Mouse (Mus musculus) liver, embryonic 14.5 days (tissue): Measurements from ENCODE around the gene Ppp4c.

Experiments used
- CTCF ChIP-seq: IDR thresholded peaks from 2 replicates; pipeline ENCODE4 v1.5.1; 2016; ENCODE audit warnings: antibody characterized with exemption, low read depth, control low read depth
- EP300 ChIP-seq: IDR thresholded peaks from 2 replicates; pipeline ENCODE4 v1.6.1; 2016; ENCODE audit warnings: antibody characterized with exemption, low read depth

- TF ChIP-seq CTCF (no peak), EP300 (no peak)
Measured at GRCm38 (mm10) chr7:126759672-126760390, 32.5 kb downstream of the Ppp4c start.
